Mouse (Mus musculus): ENCODE results near the gene Igfbp2.

The Igfbp2 gene

DNA sequence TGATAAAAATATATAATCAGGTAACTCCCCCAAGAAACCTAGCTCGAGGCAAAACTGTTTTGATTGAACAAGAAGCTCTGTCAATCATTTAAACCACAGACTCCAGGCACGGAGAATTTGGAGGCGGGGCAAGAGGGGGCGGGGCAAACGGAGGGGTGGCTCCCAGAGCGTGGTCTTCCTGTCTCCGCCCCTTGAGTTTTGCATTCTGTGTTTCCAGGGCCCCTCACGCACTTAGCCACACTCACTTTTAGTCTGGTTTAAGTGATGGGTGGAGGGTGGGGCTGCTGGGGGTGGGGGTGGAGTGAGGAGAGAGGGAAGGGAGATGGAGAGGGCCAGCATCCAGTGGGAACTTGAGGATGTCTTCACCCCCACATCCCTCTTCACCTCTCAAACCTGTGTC lies 48.2 kb downstream of the Igfbp2 start:
- peak; percentile 48 for DNase-seq (ENCODE audit: low read depth)

DNA sequence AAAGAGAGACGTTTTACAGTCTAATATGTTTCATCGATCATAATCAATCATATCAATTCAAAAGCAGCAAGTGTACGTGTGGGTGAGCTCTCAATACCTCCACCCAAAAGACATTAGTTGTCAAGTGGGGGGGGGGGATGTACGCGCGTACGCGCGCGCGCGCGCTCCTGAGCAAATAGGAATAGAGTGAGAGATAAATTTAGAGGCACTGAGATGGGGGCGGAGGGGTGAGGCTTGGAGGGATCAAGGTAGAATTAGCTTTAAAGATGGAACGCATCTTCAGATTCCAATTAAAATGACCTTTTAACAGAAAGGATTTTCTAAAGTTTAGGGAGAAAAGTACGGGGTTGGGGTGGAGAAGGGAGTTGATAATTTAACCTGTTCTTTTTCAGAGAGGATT lies 48.8 kb downstream of the Igfbp2 start:
- DNase-seq (ENCODE audit: low read depth) = no peak

DNA sequence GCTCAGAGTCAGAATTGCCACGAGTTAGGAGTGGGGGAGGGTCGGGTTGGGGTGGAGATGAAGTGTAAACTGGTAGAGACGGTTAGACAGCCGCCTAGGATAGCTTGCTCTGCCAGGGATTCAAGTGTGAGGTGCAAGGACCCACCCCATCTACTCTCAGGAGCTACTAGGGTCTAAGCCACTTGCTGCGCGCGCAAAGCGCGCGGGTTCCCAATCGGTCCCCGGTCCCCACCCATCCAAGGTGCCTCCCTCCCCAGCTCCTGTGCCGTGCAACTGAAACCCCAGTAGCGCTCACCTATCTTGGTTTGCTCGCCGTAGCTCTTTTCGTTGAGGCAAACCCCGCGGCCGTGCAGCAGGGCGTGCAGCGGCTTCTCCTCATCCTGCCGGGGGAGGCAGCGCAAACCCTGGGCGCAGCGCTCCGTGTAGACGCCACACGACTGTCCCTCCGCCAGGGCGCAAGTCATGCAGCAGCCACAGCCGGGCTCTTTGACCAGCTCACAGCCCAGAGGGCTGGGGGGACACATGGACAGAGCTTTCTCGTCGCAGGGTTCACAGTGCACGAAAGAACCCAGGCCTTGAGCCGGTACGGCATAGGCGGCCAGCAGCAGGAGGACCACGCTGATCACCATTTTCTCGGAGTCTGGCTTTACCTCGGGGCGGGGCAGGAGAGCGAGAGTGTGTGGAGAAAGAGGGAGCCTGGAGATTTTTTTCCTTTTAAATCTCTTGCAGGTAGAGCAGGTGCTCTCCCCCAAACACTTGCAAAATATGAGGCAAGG lies 49.4 kb downstream of the Igfbp2 start:
- peak; percentile 10 for DNase-seq (ENCODE audit: low read depth)

DNA sequence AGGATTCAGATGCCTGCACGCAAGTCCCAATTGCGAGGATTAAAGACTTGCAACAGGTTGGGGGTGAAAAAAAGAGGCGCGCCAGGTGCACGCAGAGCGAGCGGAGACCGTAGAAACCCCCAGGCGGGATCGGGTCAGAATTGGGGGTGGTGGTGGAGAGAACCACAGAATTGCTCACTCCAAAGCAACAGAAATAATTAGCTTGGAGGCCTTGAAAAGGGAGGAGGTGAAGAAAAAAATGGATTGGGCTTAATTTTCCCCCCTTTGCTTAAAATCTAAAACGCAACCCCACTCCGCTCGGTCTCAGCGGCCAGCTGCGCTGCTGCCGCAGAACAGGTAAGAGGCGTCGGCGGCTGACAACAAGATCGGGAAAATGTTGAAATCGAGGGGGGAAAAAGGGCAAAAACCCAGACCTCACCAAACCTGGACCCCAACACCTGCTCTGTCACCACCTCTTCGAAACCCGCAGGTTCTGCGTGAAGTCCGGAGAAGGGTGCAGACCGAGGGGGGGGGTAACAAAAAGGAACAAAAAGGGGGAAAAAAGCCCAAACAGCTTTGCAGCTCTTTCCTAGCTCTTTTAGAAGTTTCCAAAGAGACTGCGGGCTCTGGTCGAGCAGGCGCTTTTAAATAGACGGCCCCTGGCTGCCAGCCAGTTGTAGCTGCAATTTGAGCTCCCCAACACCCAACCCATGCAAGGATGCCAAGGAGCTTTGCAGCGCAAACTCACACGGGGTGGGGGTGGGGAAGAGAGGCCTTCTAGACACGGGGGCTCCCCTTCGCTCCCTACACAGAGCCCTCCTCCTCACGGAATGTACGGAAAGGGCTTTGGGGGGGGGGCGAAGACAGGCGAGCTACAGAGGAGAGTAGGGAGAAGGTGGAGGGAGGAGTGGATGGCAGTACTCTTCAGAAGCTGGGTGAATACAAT lies 50.2 kb downstream of the Igfbp2 start, which contains the start of gene Igfbp5:
Igfbp5 (minus strand) TSS at position 598 of the 925 bp plus-strand sequence.
- DNase-seq (ENCODE audit: low read depth) = no peak

DNA sequence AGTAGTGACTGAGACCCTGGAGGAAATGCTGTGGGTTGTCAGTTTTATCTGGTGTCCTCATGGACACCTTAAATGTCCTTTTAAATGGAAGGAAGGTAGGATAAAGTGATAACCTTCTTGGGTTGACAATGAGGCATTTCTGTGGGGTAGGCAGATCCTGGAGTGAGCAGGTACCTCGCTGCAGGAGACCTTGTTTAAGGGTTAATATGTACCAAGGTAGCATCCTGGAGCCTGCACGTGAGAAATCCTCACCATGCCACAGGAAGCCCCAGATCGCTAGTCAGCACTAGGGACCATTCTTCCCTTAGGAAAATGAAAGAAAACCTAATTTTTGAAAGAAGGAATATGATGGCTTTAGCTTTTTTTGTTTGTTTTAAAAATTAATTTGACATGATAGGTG lies 51.4 kb downstream of the Igfbp2 start:
- DNase-seq (ENCODE audit: low read depth) = no peak

DNA sequence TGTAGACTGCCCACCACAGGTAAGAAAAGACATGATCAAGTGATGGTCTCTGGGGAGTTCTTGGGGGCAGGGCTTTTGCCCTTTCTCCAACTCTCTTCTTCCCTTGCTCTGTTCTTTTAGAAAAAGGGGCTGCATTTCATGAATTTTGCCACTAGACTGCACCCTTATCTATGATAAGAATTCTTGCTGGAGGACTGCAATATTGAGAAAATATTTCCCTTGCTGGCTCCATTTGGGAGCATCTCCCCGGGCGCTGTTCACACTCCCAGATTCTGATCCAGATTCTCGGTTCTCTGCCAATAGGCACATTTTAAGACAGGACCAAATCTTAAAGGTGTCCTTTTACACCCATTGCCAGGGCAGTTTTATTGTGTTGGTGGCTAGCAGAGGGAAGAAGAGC lies 51.8 kb downstream of the Igfbp2 start:
- no peak for DNase-seq (ENCODE audit: low read depth)

DNA sequence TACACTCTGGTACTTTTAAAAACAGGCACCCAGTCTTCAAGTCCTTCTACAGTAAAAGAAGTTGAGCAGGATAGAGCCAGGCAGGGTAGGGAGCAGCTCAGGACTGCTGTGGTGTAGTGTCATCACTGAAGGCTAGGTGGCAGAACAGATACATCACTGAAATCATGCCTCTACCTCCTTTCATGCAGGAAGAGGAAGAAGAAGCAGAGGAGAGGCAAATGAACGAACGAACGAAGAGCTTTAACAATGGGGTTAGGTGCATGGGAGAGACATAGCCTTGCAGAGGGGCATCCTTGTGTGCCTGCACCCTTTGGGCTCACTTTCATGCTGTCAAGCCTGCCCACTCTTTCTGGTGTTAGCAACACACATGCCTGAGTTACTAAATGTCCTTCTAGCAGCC lies 53.6 kb downstream of the Igfbp2 start:
- no peak for DNase-seq (ENCODE audit: low read depth)

DNA sequence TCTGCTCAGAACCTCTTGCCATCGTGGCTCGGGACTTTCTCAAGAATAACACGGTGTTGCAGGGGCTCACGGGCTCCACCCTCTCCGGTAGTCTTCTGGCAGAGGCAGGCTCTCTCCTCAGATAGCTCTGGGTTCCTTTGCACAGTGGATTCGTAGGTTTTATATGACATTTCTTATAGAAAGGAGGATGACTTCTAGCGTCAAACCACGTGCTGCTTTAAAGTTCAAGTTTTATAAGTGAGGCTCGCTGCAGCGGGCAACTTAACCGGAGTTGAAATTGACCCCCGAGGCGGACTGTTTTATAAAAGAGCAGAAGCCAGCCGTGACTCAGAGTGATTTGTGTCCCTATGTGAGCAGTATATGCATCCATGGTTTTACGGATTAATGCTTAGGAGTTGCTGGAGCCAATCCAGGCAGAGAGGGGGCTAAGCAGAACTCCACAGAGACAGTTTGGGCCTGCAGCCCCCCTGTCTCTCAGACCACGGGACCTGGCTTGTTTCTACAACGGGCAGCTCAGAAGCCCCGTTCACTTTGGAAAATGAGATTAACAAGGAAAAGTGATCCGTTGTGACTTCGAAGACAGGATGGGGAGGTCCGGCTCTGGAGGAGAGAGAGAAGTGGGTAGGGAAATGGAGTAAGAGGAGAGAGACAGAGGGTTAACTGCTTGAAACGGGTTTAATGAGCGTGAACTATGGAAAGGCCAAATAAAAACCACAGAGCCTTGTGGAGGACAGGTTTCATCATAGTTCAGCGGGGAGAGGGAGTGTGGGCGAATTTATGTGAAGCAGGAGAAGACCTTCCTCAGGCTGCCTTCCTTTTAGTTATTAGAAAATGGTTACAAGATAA lies 54.4 kb downstream of the Igfbp2 start:
- no peak for DNase-seq (ENCODE audit: low read depth)

DNA sequence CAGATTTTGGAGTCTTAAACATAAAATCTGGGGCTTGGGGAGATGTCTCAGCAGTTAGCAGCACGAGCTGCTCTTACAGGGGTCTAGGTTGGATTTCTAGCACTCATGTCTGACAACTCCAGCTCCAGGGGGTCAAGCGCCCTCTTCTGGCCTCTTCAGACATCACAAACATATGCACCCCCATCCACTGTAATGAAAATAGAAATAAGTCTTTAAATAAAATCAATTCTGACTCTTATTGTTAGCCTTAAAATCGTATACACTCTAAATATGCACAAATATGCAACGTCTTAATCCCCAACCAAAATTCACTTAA lies 55.0 kb downstream of the Igfbp2 start:
- no peak for DNase-seq (ENCODE audit: low read depth)

DNA sequence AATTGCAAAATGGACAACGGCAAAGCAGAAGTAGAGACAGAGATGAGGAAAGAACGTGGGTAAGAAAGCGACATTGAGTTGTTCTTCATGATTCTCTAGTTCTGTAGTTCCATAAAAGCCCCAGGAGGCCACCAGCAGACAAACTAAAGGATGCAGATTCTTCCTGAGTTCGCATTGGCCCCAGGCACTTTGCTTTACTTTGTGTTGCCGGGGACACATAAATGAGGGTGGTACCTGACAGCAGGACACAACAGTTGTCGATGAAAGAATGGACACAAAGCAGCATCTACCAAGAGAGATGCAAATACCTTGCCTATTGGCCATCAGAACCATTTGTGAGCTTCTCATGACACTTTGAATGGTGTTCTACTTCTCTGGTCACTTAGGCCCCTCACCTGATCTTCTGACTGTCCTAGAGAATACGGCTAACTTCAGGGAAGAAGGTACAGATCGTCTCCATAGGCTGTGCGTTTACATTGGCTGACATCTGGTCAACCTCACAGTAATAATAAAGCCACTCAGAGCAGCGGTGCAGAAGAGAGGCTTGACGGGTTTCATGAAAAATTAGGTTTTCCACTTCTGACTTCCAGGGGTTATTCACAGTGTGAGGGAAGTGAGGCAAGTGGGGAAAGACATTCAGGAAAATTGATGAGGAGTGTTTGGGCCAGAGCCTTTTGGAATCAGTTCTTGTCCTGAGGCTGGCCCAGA lies 61.0 kb downstream of the Igfbp2 start:
- DNase-seq (ENCODE audit: low read depth) = no peak

DNA sequence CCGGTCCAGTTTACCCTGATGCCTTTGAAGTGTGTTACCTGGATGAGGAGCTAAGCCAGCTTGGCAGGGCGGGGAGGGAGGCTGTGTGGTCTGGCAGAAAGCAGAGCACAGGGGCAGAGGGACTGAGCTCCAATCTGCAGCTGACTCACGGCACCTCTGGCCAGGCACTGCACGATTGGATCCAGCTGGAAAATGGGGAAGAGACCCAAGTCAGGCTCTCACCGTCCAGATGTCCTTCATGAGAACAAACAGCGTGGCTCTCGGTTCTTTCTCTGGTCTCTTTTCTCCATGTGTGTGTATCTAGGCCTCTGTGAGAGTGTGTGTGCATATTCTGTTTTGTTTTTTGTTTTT lies 61.5 kb downstream of the Igfbp2 start:
- no peak for DNase-seq (ENCODE audit: low read depth)

DNA sequence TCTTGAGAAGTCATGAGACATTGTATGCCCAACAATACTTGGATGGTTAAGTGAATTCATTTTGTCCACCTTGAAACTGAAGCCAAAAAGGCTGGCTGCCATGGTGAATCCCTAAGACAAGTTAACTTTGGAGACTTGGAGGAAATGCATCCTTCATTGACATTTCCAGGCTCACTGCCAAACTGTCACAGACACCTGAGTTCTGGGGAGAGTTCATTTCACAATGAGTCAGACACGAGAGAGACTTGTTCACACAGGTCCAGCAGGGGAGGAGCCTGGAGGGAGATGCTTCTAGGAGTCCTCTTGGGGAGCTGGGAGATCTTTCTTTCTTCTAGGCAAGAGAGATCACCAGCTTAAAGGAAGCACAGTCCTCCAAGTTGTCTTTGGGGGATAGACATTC lies 63.6 kb downstream of the Igfbp2 start:
- no peak for DNase-seq (ENCODE audit: low read depth)

DNA sequence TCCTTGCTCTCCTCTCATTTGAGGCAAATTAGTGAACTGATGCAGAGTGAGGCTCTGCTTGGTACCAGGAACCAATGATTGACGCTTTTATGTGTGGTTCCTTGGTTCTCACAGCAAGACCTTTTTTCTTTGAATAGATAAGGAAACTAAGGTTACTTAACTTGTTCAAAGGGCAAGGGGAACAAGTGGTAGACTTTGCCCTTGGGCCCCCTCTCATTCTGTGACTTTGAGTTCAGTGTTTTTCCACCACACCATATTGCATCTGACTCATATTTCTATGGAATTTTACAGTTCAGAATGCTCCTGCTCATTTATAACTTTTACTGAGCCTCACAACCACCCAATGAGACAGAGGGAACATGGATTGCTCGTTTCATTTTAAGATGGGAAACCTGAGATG lies 71.5 kb downstream of the Igfbp2 start:
- DNase-seq (ENCODE audit: low read depth) = no peak

All from induced T-regulatory cell, adult 2 months (primary cell).